Mouse (Mus musculus): Measurements from ENCODE around the gene Hist2h3c2. TPM values are rescaled to one million over a fixed set of nuclear protein-coding genes. Genes with fewer than 3 reads are reported as not detected.
"Not testable (repeated sequence)": the region's sequence is repeated elsewhere in the genome, so short reads cannot be mapped to it uniquely, and the experiment has no call there.

Gene Hist2h3c2
- polyA plus RNA-seq, 1 experiment: 4.5 TPM

GRCm38 (mm10) chr3:96245003-96245886, 6.3 kb upstream of the Hist2h3c2 start, which contains the start of gene Hist2h2aa1:
Hist2h2aa1 (plus strand) TSS chr3:96245497.
- DNase-seq: peak; percentile 92 to 93
- H3K27ac ChIP-seq (ENCODE audit: insufficient read depth, low read length): peak within 1 kb of the TSS; percentile 93
- TF ChIP-seq POLR2A (IDR thresholded peaks at IDR 0.05; ENCODE audit: borderline replicate concordance, insufficient read depth, low read length): peak; percentile 58
- H3K27me3 ChIP-seq (ENCODE audit: control insufficient read depth, insufficient read depth, low read length): not testable (repeated sequence)
- peak within 1 kb of the TSS; percentile 71 for H3K4me3 ChIP-seq (replicated peaks; ENCODE audit: insufficient read depth, low read depth, low read length)
- peaks cover 10% of the 10 kb centered on the region for H3K4me1 ChIP-seq (ENCODE audit: control insufficient read depth, insufficient read depth, low read length)
- under 1% methylated on average over 45 of the region's 88 CpGs for WGBS

- peaks cover 10% of the 10 kb centered on the region for H3K4me1 ChIP-seq (ENCODE audit: control insufficient read depth, insufficient read depth, low read length)
- 81% methylated on average over 7 of the region's 7 CpGs for WGBS
- H3K27ac ChIP-seq (ENCODE audit: insufficient read depth, low read length): peak overlapping the region; percentile 93
- H3K27me3 ChIP-seq (ENCODE audit: control insufficient read depth, insufficient read depth, low read length): no peaks in the 10 kb centered on the region
- H3K4me3 ChIP-seq (replicated peaks; ENCODE audit: insufficient read depth, low read depth, low read length): peak overlapping the region; percentile 26
- TF ChIP-seq POLR2A (IDR thresholded peaks at IDR 0.05; ENCODE audit: borderline replicate concordance, insufficient read depth, low read length): no peak
- TF ChIP-seq CTCF (IDR thresholded peaks at IDR 0.05; ENCODE audit: borderline replicate concordance, insufficient read depth, low read depth, low read length): no peak
- DNase-seq: no peak
Measured at GRCm38 (mm10) chr3:96243921-96244572, 5.1 kb upstream of the Hist2h3c2 start.

- Histone ChIP-seq H3K4me1 (ENCODE audit: control insufficient read depth, insufficient read depth, low read length) (peaks cover 10% of the 10 kb centered on the region), H3K27ac (ENCODE audit: insufficient read depth, low read length) (no peak overlapping the region), H3K27me3 (ENCODE audit: control insufficient read depth, insufficient read depth, low read length) (no peaks in the 10 kb centered on the region), H3K4me3 (replicated peaks; ENCODE audit: insufficient read depth, low read depth, low read length) (no peak overlapping the region)
- 64% methylated on average over 9 of the region's 9 CpGs for WGBS
- no peak for DNase-seq
- TF ChIP-seq POLR2A (IDR thresholded peaks at IDR 0.05; ENCODE audit: borderline replicate concordance, insufficient read depth, low read length): no peak
- no peak for TF ChIP-seq CTCF (IDR thresholded peaks at IDR 0.05; ENCODE audit: borderline replicate concordance, insufficient read depth, low read depth, low read length)
Measured at GRCm38 (mm10) chr3:96240799-96241197, 1.9 kb upstream of the Hist2h3c2 start.

- 4% methylated on average over 24 of the region's 85 CpGs for WGBS
- peak; percentile 52; the same call in 1 of the 2 replicates for TF ChIP-seq POLR2A (IDR thresholded peaks at IDR 0.05; ENCODE audit: borderline replicate concordance, insufficient read depth, low read length)
- peaks cover 10% of the 10 kb centered on the region for H3K4me1 ChIP-seq (ENCODE audit: control insufficient read depth, insufficient read depth, low read length)
- DNase-seq: peak; percentile 97 to 99
- peak within 1 kb of the TSS; percentile 12; the same call in 1 of the 2 replicates for H3K27ac ChIP-seq (ENCODE audit: insufficient read depth, low read length)
- peak within 1 kb of the TSS; percentile 44 for H3K4me3 ChIP-seq (replicated peaks; ENCODE audit: insufficient read depth, low read depth, low read length)
- H3K27me3 ChIP-seq (ENCODE audit: control insufficient read depth, insufficient read depth, low read length): not testable (repeated sequence)
Measured at GRCm38 (mm10) chr3:96239949-96240798, 1.2 kb upstream of the Hist2h3c2 start, which contains the start of gene Hist2h2aa2. Hist2h2aa2 (minus strand) TSS chr3:96240276.

GRCm38 (mm10) chr3:96237904-96238511, 919 bp downstream of the Hist2h3c2 start:
- 11% methylated on average over 12 of the region's 12 CpGs for WGBS
- Histone ChIP-seq H3K27me3 (ENCODE audit: control insufficient read depth, insufficient read depth, low read length) (no peaks in the 10 kb centered on the region), H3K4me3 (replicated peaks; ENCODE audit: insufficient read depth, low read depth, low read length) (no peak overlapping the region), H3K4me1 (ENCODE audit: control insufficient read depth, insufficient read depth, low read length) (no peaks in the 10 kb centered on the region), H3K27ac (ENCODE audit: insufficient read depth, low read length) (no peak overlapping the region)
- no peak for DNase-seq
- TF ChIP-seq CTCF (IDR thresholded peaks at IDR 0.05; ENCODE audit: borderline replicate concordance, insufficient read depth, low read depth, low read length): no peak
- no peak for TF ChIP-seq POLR2A (IDR thresholded peaks at IDR 0.05; ENCODE audit: borderline replicate concordance, insufficient read depth, low read length)

- TF ChIP-seq CTCF (IDR thresholded peaks at IDR 0.05; ENCODE audit: borderline replicate concordance, insufficient read depth, low read depth, low read length) (no peak), POLR2A (IDR thresholded peaks at IDR 0.05; ENCODE audit: borderline replicate concordance, insufficient read depth, low read length) (no peak)
- DNase-seq: no peak
- Histone ChIP-seq H3K4me1 (ENCODE audit: control insufficient read depth, insufficient read depth, low read length) (no peaks in the 10 kb centered on the region), H3K27ac (ENCODE audit: insufficient read depth, low read length) (no peak overlapping the region), H3K4me3 (replicated peaks; ENCODE audit: insufficient read depth, low read depth, low read length) (no peak overlapping the region), H3K27me3 (ENCODE audit: control insufficient read depth, insufficient read depth, low read length) (no peaks in the 10 kb centered on the region)
- WGBS: 45% methylated on average over 7 of the region's 7 CpGs
Measured at GRCm38 (mm10) chr3:96237335-96237903, 1.5 kb downstream of the Hist2h3c2 start.

Measured in cerebellum, adult 2 months (tissue).